Mouse (Mus musculus) ovary, postnatal 10 days (tissue): ENCODE measurements around the gene Dusp6.
"Not testable (repeated sequence)": the region's sequence is repeated elsewhere in the genome, so short reads cannot be mapped to it uniquely, and the experiment has no call there.

Experiments used
- DNase-seq: peaks from one replicate; pipeline ENCODE4 v3.0.0; 2022; ENCODE audit warnings: low spot score

The Dusp6 gene

DNA sequence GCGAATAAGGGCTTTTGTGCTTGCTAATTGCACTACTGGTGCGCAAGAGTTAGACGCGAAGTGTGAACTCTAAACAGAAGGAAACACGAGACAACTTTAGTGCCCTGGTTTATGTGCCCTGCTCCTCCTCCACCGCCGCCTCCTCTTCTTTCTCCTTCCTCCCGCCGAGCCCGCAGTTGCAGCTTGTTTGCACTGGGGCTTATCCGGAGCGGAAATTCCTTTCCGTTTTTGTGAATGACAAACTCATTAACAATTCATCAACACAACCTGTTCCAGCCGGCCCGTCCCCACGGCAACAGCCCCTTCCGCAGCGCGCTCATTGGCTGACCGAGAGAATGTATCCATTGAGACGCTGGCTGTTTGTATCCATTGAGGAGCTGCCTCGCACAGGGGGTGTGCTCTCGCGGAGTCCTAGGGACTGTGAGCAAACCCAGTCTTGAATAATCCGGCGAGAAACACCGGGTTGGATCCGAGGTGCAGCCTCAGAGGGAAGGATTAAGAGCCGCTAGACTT, at the start of gene Dusp6:
TSS of gene Dusp6 (plus strand) at position 365 of the 513 bp plus-strand sequence.
- peak; percentile 86 for DNase-seq

DNA sequence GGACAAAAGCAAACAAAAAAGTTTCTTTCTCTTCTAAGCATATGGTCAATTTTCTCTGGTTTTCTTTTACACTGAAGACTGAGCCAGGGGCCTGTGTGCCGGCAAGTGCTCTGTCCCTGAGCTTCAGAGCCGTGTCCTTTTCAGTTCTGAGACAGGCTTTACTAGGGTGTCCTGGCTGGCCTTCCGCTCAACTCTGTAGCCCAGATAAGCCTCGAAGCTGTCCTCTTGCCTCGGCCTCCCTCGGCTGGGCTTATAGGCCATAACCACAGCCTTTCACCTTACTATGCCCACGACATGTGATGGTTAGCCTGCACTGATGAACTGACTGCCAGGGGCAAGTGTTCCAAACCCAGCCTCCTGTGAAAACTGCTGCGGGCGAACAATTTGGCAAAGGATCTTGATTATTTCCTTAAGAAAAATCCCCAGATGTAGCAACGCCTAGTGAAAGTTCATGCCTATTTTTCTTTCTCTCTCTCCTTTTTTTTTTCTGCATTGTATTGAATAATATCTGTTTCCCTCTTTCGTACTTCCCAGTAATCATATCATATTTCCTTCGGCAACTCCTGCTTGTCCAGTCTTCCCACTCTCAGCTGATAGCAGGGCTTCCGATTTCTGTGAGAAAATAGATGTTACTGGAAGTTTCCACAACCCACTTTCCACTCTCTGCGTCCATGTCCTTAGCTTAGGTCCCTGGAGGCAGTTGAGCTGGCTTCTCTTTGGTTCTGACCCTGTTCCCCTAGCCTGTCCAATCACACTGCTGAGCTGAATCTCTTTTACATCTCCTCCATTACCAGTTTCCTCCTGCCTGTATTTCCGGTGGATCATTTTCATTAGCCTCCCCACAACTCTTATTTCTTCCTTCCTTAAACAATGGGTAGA, 48.4 kb upstream of the Dusp6 start:
- DNase-seq, result no peak

DNA sequence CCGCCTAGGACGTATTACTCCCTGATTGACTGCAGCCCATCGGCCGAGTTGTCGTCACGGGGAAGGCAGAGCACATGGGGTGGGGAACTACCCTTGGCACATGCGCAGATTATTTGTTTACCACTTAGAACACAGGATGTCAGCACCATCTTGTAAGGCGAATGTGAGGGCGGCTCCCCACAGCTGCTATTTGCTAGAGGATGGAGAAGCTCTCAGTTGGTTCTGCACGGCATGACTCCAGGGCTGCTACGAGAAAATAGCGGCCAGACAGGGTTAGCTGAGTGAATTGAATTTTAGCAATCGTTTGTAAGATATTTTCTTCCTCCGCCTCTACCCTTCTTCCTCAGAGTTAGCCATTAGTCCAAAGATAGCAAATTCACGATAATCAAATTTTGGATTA, 46.5 kb upstream of the Dusp6 start:
- not testable (repeated sequence) for DNase-seq

DNA sequence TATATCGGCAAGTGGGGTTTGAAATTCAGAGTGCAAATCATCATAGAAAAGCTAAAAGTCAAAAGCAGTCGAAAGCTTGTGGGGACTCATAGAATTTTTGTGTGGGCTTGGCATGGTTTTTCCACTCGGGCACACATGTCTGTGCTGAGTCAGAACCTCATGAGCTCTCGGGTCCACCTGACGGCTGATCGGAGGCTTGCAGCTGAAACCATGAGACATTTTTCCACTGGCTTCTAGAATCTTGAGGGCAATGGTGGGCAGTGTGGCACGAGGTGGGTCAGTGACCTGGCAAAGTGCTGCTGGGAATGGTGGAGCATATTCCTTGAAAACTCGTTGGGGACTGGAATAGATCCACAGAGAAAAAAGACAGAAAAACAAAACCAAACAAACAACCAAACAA, 41.5 kb upstream of the Dusp6 start:
- no peak for DNase-seq

DNA sequence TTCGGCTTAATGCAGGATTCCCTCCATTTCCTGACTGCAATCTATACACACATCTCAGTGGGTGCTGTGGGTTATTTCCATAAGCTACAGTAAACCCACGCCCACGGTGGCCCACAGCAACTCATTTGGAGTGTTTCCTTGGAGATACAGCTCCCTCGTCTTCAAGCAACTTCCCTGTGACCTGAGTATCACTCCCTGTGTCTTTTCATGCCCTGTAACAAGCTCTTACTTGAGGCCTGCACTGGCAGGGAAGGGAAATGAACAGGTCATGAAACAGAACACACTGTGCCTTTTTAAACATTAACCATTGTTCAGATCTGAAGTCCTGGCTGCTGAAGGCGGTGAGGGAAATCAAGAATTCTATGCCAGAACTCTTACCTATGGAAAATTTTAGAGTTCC, 40.3 kb upstream of the Dusp6 start:
- no peak for DNase-seq

DNA sequence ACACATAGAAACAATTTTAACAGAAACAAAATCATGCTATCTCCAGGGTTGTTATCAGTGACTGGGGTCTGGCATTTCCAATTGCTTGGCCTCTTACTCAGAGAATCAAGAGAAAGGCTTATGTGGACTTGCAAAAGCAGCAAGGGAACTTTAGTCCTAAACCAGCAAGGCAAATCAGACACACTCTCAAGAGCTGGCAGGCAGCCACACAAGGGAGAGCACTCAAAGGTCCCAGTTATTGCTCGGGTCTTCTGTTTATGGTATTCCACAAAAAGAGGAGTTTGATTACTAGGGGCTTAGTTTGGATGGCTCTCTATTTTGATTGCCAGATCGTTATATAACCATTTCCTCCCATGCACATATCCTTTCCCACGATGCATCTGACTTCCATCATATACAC, 38.8 kb upstream of the Dusp6 start:
- no peak for DNase-seq

DNA sequence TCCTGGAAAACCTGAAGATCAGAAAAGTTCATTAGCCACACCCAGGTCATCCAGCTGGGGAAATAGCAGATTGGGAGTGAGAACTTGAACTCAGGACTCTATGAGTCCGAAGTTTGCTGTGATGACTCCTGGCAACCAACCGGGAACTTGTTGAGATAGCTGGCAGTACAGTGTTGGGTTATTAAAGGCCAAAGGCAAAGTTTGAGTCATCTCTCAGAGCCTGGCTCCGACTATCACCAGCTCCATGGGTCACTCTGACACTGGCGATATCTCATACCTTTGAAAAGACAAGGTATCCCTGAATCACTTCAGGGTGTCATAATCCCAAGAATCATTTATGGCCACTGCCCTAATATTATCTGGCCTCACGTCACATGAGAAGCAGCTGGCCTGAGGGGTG, 36.2 kb upstream of the Dusp6 start:
- no peak for DNase-seq

DNA sequence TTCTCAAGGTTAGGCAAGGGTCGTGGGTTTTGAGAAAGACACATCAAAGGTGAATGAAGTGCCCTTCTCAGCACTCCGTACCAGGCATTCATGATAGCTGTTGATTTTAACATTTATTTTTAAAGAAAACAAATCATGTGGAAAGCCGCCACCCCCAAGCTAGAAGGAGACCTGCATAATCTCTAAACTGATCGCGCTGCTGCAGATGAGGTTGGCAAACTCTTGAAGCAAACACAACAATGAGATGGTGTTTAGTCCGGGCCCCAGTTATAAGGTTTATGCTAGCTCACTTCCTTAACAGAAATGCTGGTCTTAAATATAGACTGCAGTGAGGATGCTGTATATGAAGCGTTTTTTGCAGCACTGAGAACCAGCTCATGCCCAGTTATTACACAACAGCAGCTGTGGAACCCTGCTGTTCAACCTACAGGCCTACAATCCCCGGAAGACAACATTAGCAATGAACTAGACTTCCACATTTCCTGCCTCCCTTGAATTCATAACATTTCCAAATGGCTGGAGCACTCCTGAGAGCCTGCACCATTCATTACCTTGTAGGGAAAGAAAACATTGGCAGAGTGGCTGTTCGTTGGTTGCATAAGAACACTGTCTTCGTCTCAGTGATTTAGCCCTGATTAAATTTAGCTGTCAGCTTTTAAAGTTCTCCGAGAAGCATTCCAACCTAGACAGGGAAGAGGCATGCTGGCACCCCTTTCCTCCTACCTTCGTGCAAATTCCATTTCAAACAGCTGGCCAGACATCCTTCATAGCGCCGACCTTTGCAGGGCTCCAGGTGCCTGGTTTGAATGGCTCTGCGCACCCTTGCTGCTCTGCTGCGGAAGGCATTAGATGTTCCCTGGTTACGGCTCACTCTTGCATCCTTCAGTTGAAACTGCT, 34.8 kb upstream of the Dusp6 start:
- DNase-seq, result no peak

DNA sequence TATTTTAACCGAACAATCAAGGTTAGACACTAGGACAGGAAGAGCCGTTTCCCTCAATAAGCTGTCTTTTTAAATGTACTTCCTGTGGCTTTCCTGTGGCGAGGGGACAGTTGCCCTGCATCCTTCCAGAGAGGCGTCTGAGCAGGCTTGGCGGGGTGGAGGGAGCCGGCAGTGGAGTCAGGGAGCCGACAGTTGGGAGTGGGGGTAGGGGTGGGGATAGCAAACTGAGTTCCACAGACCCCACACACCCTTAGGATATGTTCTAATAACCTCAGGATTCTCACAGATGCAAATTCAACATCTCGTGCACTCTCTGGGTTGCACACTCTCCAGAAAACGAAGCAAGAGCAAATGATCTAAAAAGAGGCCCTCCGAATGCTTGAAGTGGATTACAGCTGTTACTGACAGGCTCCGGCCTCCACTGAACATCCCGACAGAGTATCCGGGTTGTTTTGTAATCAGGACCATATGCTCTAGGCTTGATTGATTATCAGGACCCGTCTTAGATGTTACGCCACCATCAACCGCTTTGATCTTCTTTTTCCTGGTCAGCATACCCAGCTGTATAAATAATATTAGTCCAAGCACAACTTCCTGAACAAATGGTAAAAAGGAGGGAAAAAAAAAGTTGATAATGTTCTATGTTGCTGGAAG, 33.9 kb upstream of the Dusp6 start:
- no peak for DNase-seq

DNA sequence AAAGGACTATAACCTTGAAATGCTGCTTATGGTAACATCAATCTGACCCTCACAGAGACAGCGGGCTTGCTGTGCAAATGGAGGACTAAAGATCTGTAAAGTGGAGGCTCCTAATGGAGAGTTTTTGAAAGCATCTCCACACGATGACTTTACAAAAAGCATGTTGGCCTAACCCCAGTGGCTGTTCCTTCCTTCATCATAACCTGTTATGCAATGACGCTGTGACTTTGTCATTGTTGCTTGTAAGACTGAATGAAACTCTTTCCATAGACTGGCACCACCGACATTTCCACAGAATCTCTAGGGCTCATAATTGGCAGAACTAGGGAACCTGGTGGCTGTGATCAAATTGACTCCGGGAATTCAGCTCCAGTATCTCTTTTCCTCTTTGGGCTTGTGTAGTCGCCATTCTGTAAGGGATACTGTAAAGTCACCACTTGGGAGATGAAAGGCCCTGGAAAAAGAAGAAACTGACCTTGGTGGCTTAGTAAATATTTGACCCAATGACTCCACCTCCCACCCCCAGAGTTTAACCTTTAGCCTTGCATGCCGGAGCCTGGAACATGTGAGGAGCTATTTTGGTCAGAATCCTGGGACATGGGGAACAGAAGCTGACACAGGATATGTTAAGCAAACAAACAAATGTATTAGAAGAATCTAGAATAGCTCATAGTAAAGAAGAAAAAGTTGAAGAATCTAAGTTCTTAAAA, 30.4 kb upstream of the Dusp6 start:
- no peak for DNase-seq

DNA sequence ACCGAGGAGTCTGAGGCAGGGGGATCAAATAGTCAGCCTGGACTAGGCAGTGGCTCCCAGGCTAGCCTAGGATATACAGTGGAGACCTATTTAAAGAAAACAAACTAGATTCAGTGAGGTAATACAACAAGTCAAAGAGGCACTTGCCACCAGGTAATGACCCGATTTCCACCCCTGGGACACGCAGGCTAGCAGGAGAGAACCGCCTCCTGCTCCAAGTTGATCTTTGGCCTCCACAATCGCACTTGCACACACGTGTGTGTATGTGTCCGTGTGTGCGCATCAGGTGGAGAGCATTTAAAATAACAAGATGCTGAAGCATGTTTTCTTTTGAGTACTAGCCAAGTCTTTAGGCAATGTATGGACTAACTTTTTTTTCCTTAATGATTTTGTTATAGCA, 28.7 kb upstream of the Dusp6 start:
- no peak for DNase-seq

DNA sequence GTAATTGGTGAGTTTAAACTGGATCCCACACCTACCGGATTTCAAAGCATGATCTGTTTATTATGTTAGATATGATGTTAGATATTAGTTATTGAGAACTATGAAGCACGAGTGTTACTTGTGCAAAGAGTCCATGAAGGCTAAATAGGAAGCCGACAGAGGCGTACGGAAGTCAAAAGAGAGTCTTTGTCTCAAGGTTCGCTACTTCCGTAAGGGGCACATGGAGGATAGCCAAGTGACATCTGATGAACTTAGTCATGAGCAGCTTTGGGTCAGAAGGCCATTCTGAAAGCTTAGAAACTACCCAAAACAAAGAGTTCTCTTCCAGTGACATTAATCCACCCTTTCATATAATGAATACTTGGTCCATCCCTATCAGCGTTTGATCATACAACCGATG, 27.9 kb upstream of the Dusp6 start:
- no peak for DNase-seq

DNA sequence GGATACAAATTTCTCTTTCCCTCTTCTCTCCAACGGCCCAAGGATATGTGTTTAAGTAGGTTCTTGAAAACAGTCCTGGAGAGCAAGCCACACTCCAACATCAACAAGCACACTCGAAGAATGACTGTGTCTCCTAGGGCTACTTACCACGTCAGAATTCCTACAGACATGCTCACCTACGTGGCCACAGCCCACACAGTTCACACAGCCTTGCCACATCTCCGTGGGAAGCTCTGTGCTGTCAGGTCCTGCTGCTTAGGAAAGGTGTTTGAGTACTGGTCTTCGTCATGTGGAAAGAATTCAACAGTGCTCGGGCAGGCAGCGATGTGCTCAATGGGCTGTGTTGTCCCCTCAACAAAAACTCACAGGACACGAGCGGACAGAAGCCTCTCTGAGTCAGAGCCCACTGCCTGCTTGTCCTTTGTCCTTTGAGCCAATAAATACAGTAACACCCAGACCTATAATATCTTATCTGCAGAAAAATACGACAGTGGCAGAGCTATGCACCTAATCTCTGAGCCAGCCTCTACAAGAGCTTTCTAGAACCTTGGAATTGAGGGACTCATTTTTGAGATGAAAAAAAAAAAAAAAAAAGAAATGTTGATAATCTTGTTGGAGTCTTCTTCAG, 25.7 kb upstream of the Dusp6 start:
- no peak for DNase-seq

DNA sequence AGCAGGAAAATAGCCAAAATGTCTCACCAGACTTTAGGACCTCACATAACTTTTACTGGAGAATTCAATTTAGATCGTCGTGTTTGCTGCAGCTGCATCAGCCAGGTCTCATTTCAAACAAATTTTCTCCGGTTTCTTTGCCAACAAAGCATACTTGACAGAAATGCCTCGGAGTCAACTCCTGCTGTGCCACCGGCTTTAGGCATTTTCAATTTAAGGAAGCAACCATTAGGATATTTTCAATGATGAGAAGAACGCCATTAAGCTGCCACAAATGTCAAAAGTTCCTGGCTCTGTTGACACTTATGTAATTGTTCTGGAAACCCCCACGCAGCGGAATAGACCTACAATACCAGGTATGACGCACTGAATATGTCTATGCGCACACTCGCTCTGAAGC, 24.5 kb upstream of the Dusp6 start:
- no peak for DNase-seq

DNA sequence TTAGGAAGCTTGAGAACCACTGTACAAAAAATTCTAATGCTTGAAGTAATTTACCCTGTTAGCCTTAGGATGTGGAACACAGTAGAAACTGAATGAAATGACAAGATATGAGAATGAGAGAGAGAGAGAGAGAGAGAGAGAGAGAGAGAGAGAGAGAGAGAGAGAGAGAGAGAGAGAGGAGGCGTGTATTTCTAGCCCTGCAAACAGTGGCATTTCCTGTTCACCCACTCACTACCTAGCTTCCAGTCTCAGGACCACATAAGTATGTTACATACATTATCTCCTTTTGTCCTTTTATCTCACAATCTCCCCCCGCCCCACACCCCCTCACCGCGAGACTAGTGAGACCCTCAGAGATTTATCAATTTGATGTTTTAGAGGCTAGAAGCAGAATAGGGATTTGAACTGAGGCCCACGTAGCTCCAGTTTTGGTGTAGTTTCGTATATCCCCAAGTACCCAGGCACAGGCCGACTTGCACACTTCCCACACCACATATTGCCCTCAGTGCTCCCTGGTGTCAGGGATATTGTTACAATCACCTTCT, 21.7 kb upstream of the Dusp6 start:
- DNase-seq, result no peak

DNA sequence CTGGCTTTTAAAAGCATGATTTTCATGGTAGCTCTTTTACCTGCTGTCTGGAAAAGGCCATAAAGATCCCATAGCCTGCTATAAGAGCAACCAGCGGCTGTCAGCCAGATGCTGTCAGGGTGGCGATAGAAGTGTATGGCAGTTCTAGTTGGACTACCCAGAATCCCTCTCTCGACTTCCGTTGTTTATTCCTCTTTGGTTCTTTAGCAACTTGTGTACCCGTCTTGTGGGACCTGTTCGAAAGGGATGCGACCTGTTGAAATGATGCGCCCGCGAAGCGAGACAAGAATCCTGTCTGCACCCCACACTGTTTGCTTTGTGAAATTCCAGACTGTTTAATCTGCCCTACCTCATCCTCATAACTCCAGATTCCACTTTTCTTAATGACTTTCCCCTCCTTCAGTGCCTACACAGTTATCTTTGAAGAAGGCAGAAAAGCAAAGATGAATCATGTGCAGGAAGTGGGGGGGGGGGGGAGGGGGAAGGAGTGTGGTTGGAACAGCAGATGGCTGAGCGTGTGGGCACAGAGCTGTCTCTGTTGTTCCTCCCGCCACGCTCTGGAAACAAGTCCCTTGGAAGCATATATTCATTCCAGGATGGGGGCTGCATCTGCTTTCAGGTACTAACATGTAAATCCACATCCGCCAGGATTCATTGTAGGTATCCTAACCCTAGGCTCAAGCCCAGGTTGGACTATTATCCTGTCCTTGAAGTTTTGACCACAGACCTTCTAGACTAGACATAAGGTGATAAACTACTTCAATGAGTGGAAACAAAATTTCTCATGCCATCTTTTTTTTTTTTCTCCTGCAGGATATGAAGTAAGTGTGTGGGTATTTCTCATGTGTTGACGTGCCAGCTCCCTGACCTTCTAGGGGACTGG, 21.0 kb upstream of the Dusp6 start:
- no peak for DNase-seq

DNA sequence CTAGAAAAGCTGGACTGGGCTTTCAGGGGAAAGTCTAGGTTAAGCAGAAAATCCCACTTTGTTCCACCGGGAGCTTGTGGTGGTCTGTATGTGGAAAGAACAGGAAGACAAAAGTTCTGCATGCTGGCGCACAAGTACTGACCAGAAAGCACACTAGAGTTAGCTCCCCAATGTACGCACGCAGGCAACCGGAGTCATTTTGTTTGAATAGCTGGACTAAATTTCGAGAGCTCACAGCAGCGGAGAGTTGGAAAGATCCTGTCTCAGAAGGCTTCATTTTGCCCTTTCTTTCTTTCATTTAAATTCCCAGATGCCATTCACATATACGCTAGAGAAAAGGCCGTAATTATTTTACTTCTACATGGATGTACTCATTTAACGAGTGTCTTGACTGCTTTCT, 20.3 kb upstream of the Dusp6 start:
- no peak for DNase-seq

DNA sequence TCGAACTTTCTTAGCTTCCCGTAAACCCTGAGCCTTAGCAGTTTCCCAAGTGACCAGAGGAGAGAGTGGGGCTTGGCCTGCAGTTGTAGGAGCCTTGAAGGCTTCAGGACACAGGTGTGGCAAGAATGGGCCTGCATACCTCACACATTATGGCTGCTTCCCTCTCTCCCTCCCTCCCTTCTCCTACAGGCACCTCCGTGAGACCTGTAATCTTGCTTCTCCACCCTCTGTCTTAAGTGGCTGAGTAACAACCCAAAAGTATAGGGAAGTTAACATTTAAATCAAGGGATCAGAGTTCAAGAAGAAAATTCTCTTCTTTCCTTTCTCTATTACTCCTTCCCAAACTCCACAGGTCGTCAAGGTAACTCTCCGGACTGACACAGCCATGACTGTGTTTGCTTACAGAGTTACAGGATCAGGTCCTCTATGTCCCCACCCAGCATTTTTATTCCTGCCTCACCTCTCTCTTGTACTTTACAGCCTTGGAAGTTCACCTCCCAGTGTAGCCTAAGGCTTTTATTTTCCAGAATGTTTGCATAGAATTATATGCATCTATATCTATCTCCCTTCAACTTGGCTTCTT, 19.0 kb upstream of the Dusp6 start:
- DNase-seq, result no peak

DNA sequence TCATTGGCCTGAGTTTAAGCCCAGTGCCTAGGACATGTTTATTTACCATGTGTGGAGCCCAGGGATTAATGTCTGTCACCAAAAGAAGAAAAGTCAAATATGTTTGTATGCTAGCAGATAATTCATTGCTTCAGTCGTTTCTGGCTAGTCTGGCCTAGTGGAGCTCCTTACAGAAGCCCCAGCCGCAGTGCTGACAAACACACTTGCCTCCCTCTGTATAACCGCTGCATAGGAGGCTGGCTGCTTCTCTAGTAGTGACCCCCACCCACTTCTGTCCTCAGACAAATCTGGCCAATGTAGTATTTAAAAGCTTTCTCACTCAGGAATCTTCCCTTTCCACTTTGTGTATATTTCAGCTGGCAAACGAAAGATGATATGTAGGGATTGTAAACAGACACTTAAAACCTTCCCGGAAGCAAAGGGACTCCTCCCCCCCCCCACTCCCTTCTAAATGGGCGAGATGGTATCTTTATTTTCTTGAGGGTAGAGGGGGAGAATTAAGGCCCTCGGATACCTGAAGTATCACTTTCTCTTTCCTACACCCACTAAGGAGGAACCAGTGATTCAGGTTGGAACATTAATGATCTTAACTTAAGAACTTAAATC, 18.3 kb upstream of the Dusp6 start:
- no peak for DNase-seq
